Mouse (Mus musculus) heart, postnatal 0 days (tissue): Measurements from ENCODE around the gene Zfp28.

Experiments
- CTCF ChIP-seq: IDR thresholded peaks from 2 replicates; pipeline ENCODE4 v1.5.1; 2016; ENCODE audit warnings: antibody characterized with exemption, control low read depth, low read depth
- EP300 ChIP-seq: IDR thresholded peaks from 2 replicates; pipeline ENCODE4 v1.6.1; 2016; ENCODE audit warnings: antibody characterized with exemption, low read depth

DNA sequence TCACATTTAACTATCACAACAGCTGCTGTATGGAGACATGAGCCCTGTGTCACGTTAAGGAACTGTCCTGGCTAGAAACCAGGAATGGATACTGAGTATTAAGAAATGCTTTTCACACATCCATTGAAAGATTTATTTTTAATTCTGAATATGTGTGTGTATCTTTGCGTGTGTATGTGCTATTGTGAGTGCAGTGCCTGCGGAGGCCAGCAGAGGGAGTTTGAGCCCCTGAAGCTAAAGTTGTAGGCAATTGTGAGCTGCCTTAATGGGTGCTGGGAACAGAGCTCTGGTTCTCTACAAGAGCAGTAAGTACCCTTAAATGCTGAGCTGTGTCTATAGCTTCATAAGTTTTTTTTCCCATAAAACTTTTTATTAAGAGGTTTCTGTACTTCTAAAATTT is 46.3 kb downstream of the Zfp28 start:
- TF ChIP-seq CTCF (no peak), EP300 (no peak)
